Mouse (Mus musculus): ENCODE measurements around the gene Smim24.

DNA sequence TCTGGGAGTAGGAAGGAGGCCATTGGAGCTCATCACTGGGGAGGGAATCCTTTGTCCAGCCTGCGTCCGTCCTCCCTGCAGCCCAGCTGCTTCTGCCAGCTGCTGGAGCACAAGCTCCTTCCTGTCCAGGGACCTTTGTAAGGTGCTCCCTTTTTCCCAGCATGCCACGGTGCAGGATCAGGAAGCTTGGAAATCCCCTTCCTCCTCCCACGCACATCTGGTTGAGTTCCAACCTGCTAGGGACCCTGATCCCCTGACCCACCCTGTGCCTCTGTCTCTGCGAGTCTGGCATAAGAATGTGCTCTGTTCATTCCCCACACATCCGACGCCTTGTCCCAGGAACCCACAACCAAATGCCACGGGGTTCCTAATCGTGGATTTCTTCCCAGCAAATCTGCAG is 18.1 kb downstream of the Smim24 start:
- no peak for TF ChIP-seq CTCF (IDR thresholded peaks at IDR 0.05; ENCODE audit: low read depth, low read length)
- no peak for TF ChIP-seq POLR2A (IDR thresholded peaks at IDR 0.05; ENCODE audit: extremely low read depth, insufficient read depth, low read length)
